Comparison of ENCODE assay signal across 21 mouse cellular contexts in the genomic region with DNA sequence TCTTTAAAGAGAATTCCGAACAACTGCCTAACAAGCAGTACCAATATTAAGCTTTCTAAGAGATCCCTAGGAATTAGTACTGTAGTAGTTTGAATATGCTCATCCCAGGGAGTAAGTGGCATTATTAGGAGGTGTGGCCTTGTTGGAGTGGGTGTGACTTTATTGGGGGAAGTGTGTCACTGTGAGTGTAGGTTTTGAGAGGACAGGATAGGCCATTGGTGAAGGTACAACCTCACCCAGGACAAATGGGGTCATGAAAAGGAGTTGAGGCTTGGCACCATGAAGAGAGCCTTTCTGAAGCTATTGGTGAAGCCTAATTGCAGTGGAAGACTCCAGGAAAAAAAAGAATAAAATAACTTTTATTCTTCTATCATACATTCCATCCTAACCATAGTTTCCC. TPM values are rescaled to one million over a fixed set of nuclear protein-coding genes. Genes with fewer than 3 reads are reported as not detected.
"Had no signal": no experiment of that assay in that cellular context is flagged by ENCODE, and none has a peak within 500 bp of the region (broad histone marks: within the 10 kb centered on the region; RNA-seq: fewer than 3 reads in every experiment).

No protein-coding gene starts in this region.

- H3K4me2 ChIP-seq: hindbrain, embryonic 14.5 days; limb, embryonic 12.5 days; liver, embryonic 11.5 days; lung, embryonic 15.5 days; midbrain, embryonic 11.5 days; midbrain, embryonic 15.5 days; neural tube, embryonic 12.5 days had no signal

- H3K4me3 ChIP-seq: limb, embryonic 12.5 days; lung, embryonic 15.5 days; megakaryocyte, embryonic 14.5 days; midbrain, embryonic 15.5 days; neural tube, embryonic 12.5 days had no signal

- DNase-seq: layer of hippocampus, adult 9-11 months; layer of hippocampus, postnatal 36 days; lung, postnatal 14 days; spleen, adult 18-20 months; thymus, adult 18-20 months; thymus, postnatal 14 days had no signal

- H3K4me1 ChIP-seq: limb, embryonic 12.5 days; lung, embryonic 15.5 days; megakaryocyte, embryonic 14.5 days; midbrain, embryonic 15.5 days; neural tube, embryonic 12.5 days had no signal

- H3K36me3 ChIP-seq: limb, embryonic 12.5 days; lung, embryonic 15.5 days; midbrain, embryonic 15.5 days; neural tube, embryonic 12.5 days had no signal

- ATAC-seq: midbrain, embryonic 15.5 days had no signal

- H3K9me3 ChIP-seq: limb, embryonic 12.5 days; lung, embryonic 15.5 days; megakaryocyte, embryonic 14.5 days; midbrain, embryonic 15.5 days; neural tube, embryonic 12.5 days had no signal

- H3K27me3 ChIP-seq: limb, embryonic 12.5 days; lung, embryonic 15.5 days; megakaryocyte, embryonic 14.5 days; midbrain, embryonic 15.5 days; neural tube, embryonic 12.5 days had no signal

- H3K27ac ChIP-seq: hindbrain, embryonic 14.5 days; limb, embryonic 12.5 days; lung, embryonic 15.5 days; macrophage; midbrain, embryonic 15.5 days; neural tube, embryonic 12.5 days had no signal

- H3K9ac ChIP-seq: hindbrain, embryonic 14.5 days; limb, embryonic 12.5 days; lung, embryonic 15.5 days; midbrain, embryonic 15.5 days; neural tube, embryonic 12.5 days had no signal

RNA-seq across cellular contexts. Expression of a gene that starts 1.5 kb away (rescaled TPM):
- total RNA-seq: layer of hippocampus, postnatal 36 days; left cerebral cortex, adult 8-10 months; left cerebral cortex, postnatal 36 days; monocyte, adult 5-6 weeks; neutrophil, adult 5-6 weeks had no signal
- polyA plus RNA-seq: hindbrain, embryonic 14.5 days; limb, embryonic 12.5 days; macrophage; midbrain, embryonic 11.5 days; midbrain, embryonic 15.5 days; neural tube, embryonic 12.5 days had no signal

RNA-seq across cellular contexts. Expression of a gene that starts 24.1 kb away (rescaled TPM):
- total RNA-seq: layer of hippocampus, postnatal 36 days; left cerebral cortex, adult 8-10 months; left cerebral cortex, postnatal 36 days; monocyte, adult 5-6 weeks; neutrophil, adult 5-6 weeks had no signal
- polyA plus RNA-seq: hindbrain, embryonic 14.5 days; limb, embryonic 12.5 days; liver, embryonic 11.5 days; liver, embryonic 16.5 days; lung, embryonic 15.5 days; macrophage; midbrain, embryonic 11.5 days; midbrain, embryonic 15.5 days; neural tube, embryonic 12.5 days; stomach, embryonic 14.5 days had no signal

RNA-seq across cellular contexts. Expression of a gene that starts 29.3 kb away (rescaled TPM):
- total RNA-seq: layer of hippocampus, postnatal 36 days; left cerebral cortex, adult 8-10 months; left cerebral cortex, postnatal 36 days; monocyte, adult 5-6 weeks; neutrophil, adult 5-6 weeks had no signal
- polyA plus RNA-seq: hindbrain, embryonic 14.5 days; limb, embryonic 12.5 days; lung, embryonic 15.5 days; macrophage; midbrain, embryonic 11.5 days; midbrain, embryonic 15.5 days; neural tube, embryonic 12.5 days had no signal
